Mouse (Mus musculus) testis, adult 2 months (tissue): Measurements from ENCODE around the gene Imp4. TPM values are rescaled to one million over a fixed set of nuclear protein-coding genes. Genes with fewer than 3 reads are reported as not detected.
"Not testable (repeated sequence)": the region's sequence is repeated elsewhere in the genome, so short reads cannot be mapped to it uniquely, and the experiment has no call there.

Experiments used
- H3K27ac ChIP-seq: fragments of 200-500 bp; 2 replicates; pipeline ENCODE4 v1.5.1; 2012; ENCODE audit warnings: low read depth, low read length; ENCODE audit not compliant: control insufficient read depth, insufficient read depth
- H3K27me3 ChIP-seq: fragments of 200-500 bp; 2 replicates; pipeline ENCODE4 v1.6.1; 2012; ENCODE audit warnings: mild to moderate bottlenecking, low read length, moderate library complexity; ENCODE audit not compliant: control insufficient read depth, insufficient read depth
- H3K36me3 ChIP-seq: fragments of 200-500 bp; 2 replicates; pipeline ENCODE4 v1.6.1; 2012; ENCODE audit warnings: mild to moderate bottlenecking, low read length; ENCODE audit not compliant: control insufficient read depth, insufficient read depth
- H3K4me1 ChIP-seq: fragments of 200-500 bp; 2 replicates; pipeline ENCODE4 v1.6.1; 2012; ENCODE audit warnings: low read length; ENCODE audit not compliant: control insufficient read depth, insufficient read depth
- H3K4me3 ChIP-seq: fragments of 200-500 bp; 2 replicates; pipeline ENCODE4 v1.5.1; 2012; ENCODE audit warnings: low read depth, mild to moderate bottlenecking, low read length, moderate library complexity, mixed read lengths; ENCODE audit not compliant: control insufficient read depth
- CTCF ChIP-seq: fragments of 200-500 bp; IDR thresholded peaks from 2 replicates; pipeline ENCODE4 v1.5.1; 2012; ENCODE audit warnings: low read depth, mild to moderate bottlenecking, inconsistent platforms, low read length, moderate library complexity; ENCODE audit not compliant: control insufficient read depth, insufficient read depth, insufficient replicate concordance
- POLR2A ChIP-seq: fragments of 200-500 bp; IDR thresholded peaks from 2 replicates; pipeline ENCODE4 v1.6.1; 2012; ENCODE audit warnings: low read depth, mild to moderate bottlenecking, inconsistent platforms, low read length, moderate library complexity; ENCODE audit not compliant: control insufficient read depth
- polyA plus RNA-seq: library from polyadenylated mRNA; depleted of rRNA; stranded (reverse); fragments of >200 nt; gene quantifications from 2 replicates; pipeline ENCODE4 v1.2.3, GENCODE M21; 2012

The Imp4 gene
- polyA plus RNA-seq, 1 experiment = 28.6 TPM

GRCm38 (mm10) chr1:34432411-34432775, 7.3 kb upstream of the Imp4 start:
- peaks cover 4% of the 10 kb centered on the region; the same call in 1 of the 2 replicates for H3K27me3 ChIP-seq
- H3K4me3 ChIP-seq = peak overlapping the region; percentile 73
- no peak overlapping the region for H3K27ac ChIP-seq
- peaks cover 20% of the 10 kb centered on the region for H3K4me1 ChIP-seq
- H3K36me3 ChIP-seq = no peaks in the 10 kb centered on the region
- no peak; the same call in 1 of the 2 replicates for TF ChIP-seq CTCF

DNA sequence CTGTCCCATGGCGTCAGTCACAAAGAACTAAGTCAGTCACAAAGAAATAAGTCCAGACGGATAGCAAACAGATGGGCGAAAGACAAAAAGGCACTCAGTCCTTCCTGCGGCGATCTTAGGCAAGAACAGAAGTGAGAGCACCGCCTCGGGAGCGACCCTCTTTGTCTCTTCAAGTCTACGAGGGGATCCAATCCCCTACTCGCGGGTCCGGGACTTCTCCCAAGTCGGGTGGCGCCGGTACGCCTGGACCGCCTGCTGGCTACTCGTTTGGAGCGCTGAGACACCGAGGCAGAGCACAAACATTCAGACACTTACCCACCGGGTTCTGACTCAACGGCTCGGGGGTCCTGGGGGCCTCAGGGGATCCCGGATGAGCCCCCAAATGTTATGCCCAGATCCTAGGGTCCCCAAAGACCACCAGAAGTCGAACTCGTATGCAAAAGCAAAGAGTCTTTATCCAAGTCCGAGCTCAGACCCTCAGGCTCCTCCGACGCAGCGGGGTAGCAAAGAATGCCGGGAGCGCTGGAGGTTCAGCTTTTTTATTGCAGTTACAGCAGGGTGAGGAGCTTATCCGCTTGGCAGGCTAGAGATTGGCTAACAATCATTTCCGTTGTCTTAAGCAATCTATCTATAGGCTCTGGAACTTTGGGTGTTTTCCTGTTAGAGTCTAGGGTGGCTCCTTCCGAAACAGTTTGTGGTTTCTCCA, 6.7 kb upstream of the Imp4 start:
- peak overlapping the region; percentile 18; the same call in 1 of the 2 replicates for H3K27ac ChIP-seq
- TF ChIP-seq POLR2A (no peak), CTCF (no peak)
- H3K36me3 ChIP-seq = no peaks in the 10 kb centered on the region
- H3K4me3 ChIP-seq = peak overlapping the region; percentile 73
- H3K4me1 ChIP-seq = peaks cover 20% of the 10 kb centered on the region
- H3K27me3 ChIP-seq = peaks cover 4% of the 10 kb centered on the region; the same call in 1 of the 2 replicates

DNA sequence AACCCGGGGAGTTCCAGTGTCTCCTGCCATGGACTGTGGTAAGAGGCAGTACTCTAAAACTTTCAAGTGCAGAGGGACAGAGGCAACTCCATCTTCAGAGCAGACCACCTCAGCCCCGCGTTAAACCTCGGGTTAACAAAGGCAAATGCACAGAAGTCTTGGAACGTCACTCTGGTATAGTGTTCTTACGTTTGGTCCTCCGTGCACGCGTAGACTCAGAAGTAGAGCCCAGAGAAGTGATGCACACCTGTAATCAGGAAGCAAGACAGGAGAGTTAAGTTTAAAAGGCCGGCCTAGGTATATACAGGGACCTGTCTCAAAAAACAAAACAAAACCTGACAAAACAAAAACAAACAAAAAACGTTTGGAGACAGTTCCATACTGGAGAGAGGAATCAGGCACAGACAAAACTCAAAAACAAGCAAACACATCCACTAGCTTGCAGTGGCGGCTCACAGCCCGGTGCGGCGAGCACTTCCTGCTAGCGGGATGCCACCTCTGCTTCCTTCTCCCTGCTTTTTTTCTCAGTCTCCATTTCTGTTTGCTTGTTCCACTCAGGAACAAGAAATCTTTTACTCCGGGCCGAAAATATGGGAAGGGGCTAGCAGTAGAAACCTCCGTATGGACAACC, 5.6 kb upstream of the Imp4 start:
- no peaks in the 10 kb centered on the region for H3K36me3 ChIP-seq
- TF ChIP-seq POLR2A = no peak
- no peak for TF ChIP-seq CTCF
- H3K4me1 ChIP-seq = peaks cover 20% of the 10 kb centered on the region
- peak overlapping the region; percentile 43 for H3K4me3 ChIP-seq
- peaks cover 4% of the 10 kb centered on the region; the same call in 1 of the 2 replicates for H3K27me3 ChIP-seq
- no peak overlapping the region for H3K27ac ChIP-seq

- peak overlapping the region; percentile 27 for H3K27ac ChIP-seq
- H3K27me3 ChIP-seq = peaks cover 4% of the 10 kb centered on the region; the same call in 1 of the 2 replicates
- 0 out of 2 replicates have a peak, but pooled peaks have one; percentile 17 for TF ChIP-seq POLR2A
- no peak for TF ChIP-seq CTCF
Observed at GRCm38 (mm10) chr1:34434660-34435160, 4.9 kb upstream of the Imp4 start.

DNA sequence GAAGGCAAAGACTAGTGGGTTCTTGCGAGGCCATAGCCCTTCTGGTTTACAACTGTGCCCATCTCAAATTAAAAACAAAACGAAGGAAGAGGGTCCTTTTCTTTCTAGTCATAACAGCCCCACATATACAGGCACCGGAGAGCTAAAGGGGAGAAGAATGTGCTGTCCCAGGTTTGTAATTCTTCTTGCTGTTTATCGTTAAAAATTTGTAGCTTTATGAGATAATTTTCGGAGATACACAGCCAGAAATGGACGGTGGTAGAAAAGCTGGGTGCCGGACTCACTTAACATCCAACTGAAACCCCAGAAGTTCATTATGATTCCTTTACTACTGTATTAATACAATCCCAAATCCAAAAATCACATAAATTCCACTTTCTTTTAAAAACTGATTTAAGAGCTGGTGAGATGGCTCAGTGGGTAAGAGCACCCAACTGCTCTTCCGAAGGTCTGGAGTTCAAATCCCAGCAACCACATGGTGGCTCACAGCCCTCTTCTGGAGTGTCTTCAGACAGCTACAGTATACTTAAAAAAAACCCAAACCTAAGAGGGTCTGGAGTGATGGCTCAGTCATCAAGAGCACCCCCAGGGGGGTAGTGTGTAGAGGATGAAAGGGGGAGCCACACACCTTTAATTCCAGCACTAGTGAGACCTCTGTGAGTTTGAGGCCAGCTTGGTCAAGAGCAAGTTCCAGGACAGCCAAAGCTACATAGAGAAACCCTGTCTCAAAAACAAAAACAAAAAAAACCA, 4.1 kb upstream of the Imp4 start:
- Histone ChIP-seq H3K4me3 (peak overlapping the region; percentile 84), H3K27me3 (peaks cover 4% of the 10 kb centered on the region; the same call in 1 of the 2 replicates), H3K36me3 (no peaks in the 10 kb centered on the region), H3K27ac (no peak overlapping the region; the same call in 1 of the 2 replicates), H3K4me1 (peaks cover 23% of the 10 kb centered on the region)
- TF ChIP-seq CTCF (no peak), POLR2A (no peak)

More at GRCm38 (mm10) chr1:34434660-34435160, 4.9 kb upstream of the Imp4 start:
- H3K4me3 ChIP-seq = peak overlapping the region; percentile 84
- peaks cover 20% of the 10 kb centered on the region for H3K4me1 ChIP-seq
- H3K36me3 ChIP-seq = no peaks in the 10 kb centered on the region

DNA sequence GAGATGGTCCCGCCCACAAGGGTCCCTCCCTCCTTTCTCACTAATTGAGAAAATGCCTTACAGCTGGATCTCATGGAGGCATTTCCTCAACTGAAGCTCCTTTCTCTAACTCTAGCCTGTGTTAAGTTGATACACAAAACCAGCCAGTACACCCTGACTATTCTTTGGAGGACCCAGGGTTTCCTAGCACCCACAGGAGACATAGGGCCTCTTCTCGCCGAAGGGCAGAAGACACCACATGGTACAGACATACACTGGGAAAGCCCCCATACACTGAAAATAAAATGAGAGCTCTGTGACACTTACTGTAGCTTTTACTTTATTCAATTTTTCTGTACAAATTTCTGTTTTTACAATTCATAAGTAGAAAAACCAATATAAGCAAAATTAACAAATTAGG, 3.3 kb upstream of the Imp4 start:
- Histone ChIP-seq H3K36me3 (no peaks in the 10 kb centered on the region), H3K27me3 (peaks cover 4% of the 10 kb centered on the region; the same call in 1 of the 2 replicates), H3K4me3 (no peak overlapping the region), H3K27ac (no peak overlapping the region), H3K4me1 (peaks cover 23% of the 10 kb centered on the region)
- TF ChIP-seq POLR2A (no peak), CTCF (no peak)

- peaks cover 17% of the 10 kb centered on the region for H3K4me1 ChIP-seq
- H3K36me3 ChIP-seq, H3K27me3 ChIP-seq, H3K27ac ChIP-seq, H3K4me3 ChIP-seq: not testable (repeated sequence)
Observed at GRCm38 (mm10) chr1:34437366-34437765, 2.3 kb upstream of the Imp4 start.
